Mouse (Mus musculus) liver, embryonic 13.5 days (tissue): ENCODE measurements at regions not wholly inside any gene's neighbourhood (a gene's known extent, or its start where the extent isn't known, plus 50 kb on each side); places are given as distances from the start of the nearest gene placed in this dataset.

Experiments
- ATAC-seq: fragments of 200-750 bp; cut with Nextera tagmentation; 2 replicates; pipeline ENCODE4 v1.8.0; 2017; ENCODE audit warnings: low read depth, mild to moderate bottlenecking, moderate number of reproducible peaks, moderate library complexity
- DNase-seq: peaks from one replicate; pipeline ENCODE4 v3.0.0; 2022
- H3K27ac ChIP-seq: fragments of 300-500 bp; sonication (generic); 2 replicates; pipeline ENCODE4 v1.5.1; 2015; ENCODE audit warnings: moderate library complexity, mild to moderate bottlenecking, inconsistent platforms
- H3K27me3 ChIP-seq: fragments of 300-500 bp; sonication (generic); 2 replicates; pipeline ENCODE4 v1.6.1; 2015; ENCODE audit warnings: mild to moderate bottlenecking, inconsistent platforms
- H3K36me3 ChIP-seq: fragments of 300-500 bp; sonication (generic); 2 replicates; pipeline ENCODE4 v1.6.1; 2015; ENCODE audit warnings: mild to moderate bottlenecking, inconsistent platforms
- H3K4me1 ChIP-seq: fragments of 300-500 bp; sonication (generic); replicated peaks from 2 replicates; pipeline ENCODE4 v1.6.1; 2015; ENCODE audit warnings: inconsistent platforms
- H3K4me2 ChIP-seq: fragments of 300-500 bp; sonication (generic); 2 replicates; pipeline ENCODE4 v1.6.1; 2015; ENCODE audit warnings: inconsistent platforms, mild to moderate bottlenecking, moderate library complexity
- H3K4me3 ChIP-seq: fragments of 300-500 bp; sonication (generic); replicated peaks from 2 replicates; pipeline ENCODE4 v1.5.1; 2015; ENCODE audit warnings: mild to moderate bottlenecking, inconsistent platforms
- H3K9ac ChIP-seq: fragments of 300-500 bp; sonication (generic); 2 replicates; pipeline ENCODE4 v1.6.1; 2015; ENCODE audit warnings: mild to moderate bottlenecking, inconsistent platforms
- H3K9me3 ChIP-seq: fragments of 300-500 bp; sonication (generic); replicated peaks from 2 replicates; pipeline ENCODE4 v1.6.1; 2016; ENCODE audit warnings: inconsistent platforms
- WGBS: fragments of 180-500 bp; shearing (Covaris S2); methylation state at CpG from one replicate; pipeline ENCODE4 v1.1.7; 2015; ENCODE audit not compliant: insufficient replicate concordance; 5-methylcytosine and 5-hydroxymethylcytosine counted together

GRCm38 (mm10) chr8:8484546-8484945 is 176.5 kb downstream of the Efnb2 start:
- Histone ChIP-seq H3K9me3 (no peaks in the 10 kb centered on the region), H3K27ac (no peak overlapping the region), H3K36me3 (no peaks in the 10 kb centered on the region), H3K4me2 (no peak overlapping the region), H3K27me3 (no peaks in the 10 kb centered on the region), H3K4me1 (peaks cover 14% of the 10 kb centered on the region), H3K9ac (no peak overlapping the region), H3K4me3 (no peak overlapping the region)
- ATAC-seq (no peak), DNase-seq (no peak)
- 54% methylated on average over 8 of the region's 8 CpGs for WGBS

- DNase-seq (no peak), ATAC-seq (no peak)
- Histone ChIP-seq H3K4me3 (no peak overlapping the region), H3K9me3 (no peaks in the 10 kb centered on the region), H3K27me3 (no peaks in the 10 kb centered on the region), H3K9ac (no peak overlapping the region), H3K36me3 (no peaks in the 10 kb centered on the region), H3K4me2 (no peak overlapping the region), H3K4me1 (no peaks in the 10 kb centered on the region), H3K27ac (no peak overlapping the region)
- 60% methylated on average over 10 of the region's 10 CpGs for WGBS
These were observed 178.1 kb downstream of the Efnb2 start for GRCm38 (mm10) chr8:8482707-8483480.

GRCm38 (mm10) chr8:8477456-8477855 is 183.6 kb downstream of the Efnb2 start:
- DNase-seq (no peak), ATAC-seq (no peak)
- Histone ChIP-seq H3K36me3 (no peaks in the 10 kb centered on the region), H3K9ac (no peak overlapping the region), H3K4me1 (no peaks in the 10 kb centered on the region), H3K27me3 (no peaks in the 10 kb centered on the region), H3K27ac (no peak overlapping the region), H3K9me3 (no peaks in the 10 kb centered on the region), H3K4me2 (no peak overlapping the region), H3K4me3 (no peak overlapping the region)
- 68% methylated on average over 5 of the region's 5 CpGs for WGBS

- Histone ChIP-seq H3K4me2 (no peak overlapping the region), H3K27me3 (no peaks in the 10 kb centered on the region), H3K4me3 (no peak overlapping the region), H3K36me3 (no peaks in the 10 kb centered on the region), H3K9ac (no peak overlapping the region), H3K9me3 (no peaks in the 10 kb centered on the region), H3K4me1 (no peaks in the 10 kb centered on the region), H3K27ac (no peak overlapping the region)
- ATAC-seq (no peak), DNase-seq (no peak)
- WGBS, result 37% methylated on average over 3 of the region's 3 CpGs
These were observed 192.5 kb downstream of the Efnb2 start for GRCm38 (mm10) chr8:8468552-8468951.

GRCm38 (mm10) chr8:8466526-8467244 is 194.4 kb downstream of the Efnb2 start:
- no peak overlapping the region for H3K4me2 ChIP-seq
- H3K27ac ChIP-seq, result no peak overlapping the region
- DNase-seq (no peak), ATAC-seq (no peak)
- WGBS, result 31% methylated on average over 6 of the region's 6 CpGs
- no peak overlapping the region for H3K4me3 ChIP-seq
- H3K9ac ChIP-seq, result no peak overlapping the region
- H3K27me3 ChIP-seq, result no peaks in the 10 kb centered on the region
- H3K36me3 ChIP-seq, result no peaks in the 10 kb centered on the region
- H3K4me1 ChIP-seq, result no peaks in the 10 kb centered on the region
- no peaks in the 10 kb centered on the region for H3K9me3 ChIP-seq

GRCm38 (mm10) chr8:8462455-8462854 is 198.6 kb downstream of the Efnb2 start:
- Histone ChIP-seq H3K4me2 (no peak overlapping the region), H3K27me3 (no peaks in the 10 kb centered on the region), H3K36me3 (no peaks in the 10 kb centered on the region), H3K9ac (no peak overlapping the region), H3K4me3 (no peak overlapping the region), H3K27ac (no peak overlapping the region), H3K4me1 (no peaks in the 10 kb centered on the region), H3K9me3 (no peaks in the 10 kb centered on the region)
- DNase-seq, result no peak
- ATAC-seq, result no peak
- 27% methylated on average over 2 of the region's 2 CpGs for WGBS

- no peak overlapping the region for H3K4me2 ChIP-seq
- H3K4me3 ChIP-seq, result no peak overlapping the region
- H3K9me3 ChIP-seq, result no peaks in the 10 kb centered on the region
- H3K27me3 ChIP-seq, result no peaks in the 10 kb centered on the region
- DNase-seq, result no peak
- H3K36me3 ChIP-seq, result no peaks in the 10 kb centered on the region
- 64% methylated on average over 5 of the region's 5 CpGs for WGBS
- H3K27ac ChIP-seq, result no peak overlapping the region
- ATAC-seq, result no peak
- no peak overlapping the region for H3K9ac ChIP-seq
- no peaks in the 10 kb centered on the region for H3K4me1 ChIP-seq
These were observed 203.5 kb downstream of the Efnb2 start for GRCm38 (mm10) chr8:8457536-8457935.

- no peak overlapping the region for H3K4me2 ChIP-seq
- 66% methylated on average over 6 of the region's 6 CpGs for WGBS
- no peak overlapping the region for H3K4me3 ChIP-seq
- no peaks in the 10 kb centered on the region for H3K36me3 ChIP-seq
- ATAC-seq (no peak), DNase-seq (no peak)
- no peaks in the 10 kb centered on the region for H3K9me3 ChIP-seq
- H3K27me3 ChIP-seq, result no peaks in the 10 kb centered on the region
- H3K4me1 ChIP-seq, result no peaks in the 10 kb centered on the region
- no peak overlapping the region for H3K9ac ChIP-seq
- no peak overlapping the region for H3K27ac ChIP-seq
These were observed 207.1 kb downstream of the Efnb2 start for GRCm38 (mm10) chr8:8453944-8454343.

- 43% methylated on average over 9 of the region's 9 CpGs for WGBS
- Histone ChIP-seq H3K27ac (no peak overlapping the region), H3K36me3 (no peaks in the 10 kb centered on the region), H3K9me3 (no peaks in the 10 kb centered on the region), H3K4me1 (no peaks in the 10 kb centered on the region), H3K4me2 (no peak overlapping the region), H3K9ac (no peak overlapping the region), H3K4me3 (no peak overlapping the region), H3K27me3 (no peaks in the 10 kb centered on the region)
- DNase-seq (no peak), ATAC-seq (0 out of 2 replicates have a peak, but pooled peaks have one; percentile 31)
These were observed 208.8 kb downstream of the Efnb2 start for GRCm38 (mm10) chr8:8452226-8452625.

GRCm38 (mm10) chr8:8448911-8449310 is 212.1 kb downstream of the Efnb2 start:
- no peak overlapping the region for H3K9ac ChIP-seq
- H3K4me3 ChIP-seq, result no peak overlapping the region
- 72% methylated on average over 4 of the region's 4 CpGs for WGBS
- H3K36me3 ChIP-seq, result no peaks in the 10 kb centered on the region
- no peaks in the 10 kb centered on the region for H3K4me1 ChIP-seq
- no peak overlapping the region for H3K4me2 ChIP-seq
- no peaks in the 10 kb centered on the region for H3K9me3 ChIP-seq
- H3K27me3 ChIP-seq, result no peaks in the 10 kb centered on the region
- DNase-seq (no peak), ATAC-seq (no peak)
- H3K27ac ChIP-seq, result no peak overlapping the region

- Histone ChIP-seq H3K9ac (no peak overlapping the region), H3K4me3 (no peak overlapping the region), H3K9me3 (no peaks in the 10 kb centered on the region), H3K27ac (no peak overlapping the region), H3K36me3 (no peaks in the 10 kb centered on the region), H3K4me1 (no peaks in the 10 kb centered on the region), H3K4me2 (no peak overlapping the region), H3K27me3 (no peaks in the 10 kb centered on the region)
- 62% methylated on average over 6 of the region's 6 CpGs for WGBS
- ATAC-seq, result no peak
- no peak for DNase-seq
These were observed 219.5 kb downstream of the Efnb2 start for GRCm38 (mm10) chr8:8441568-8441967.

- no peaks in the 10 kb centered on the region for H3K9me3 ChIP-seq
- H3K9ac ChIP-seq, result no peak overlapping the region
- no peaks in the 10 kb centered on the region for H3K36me3 ChIP-seq
- 27% methylated on average over 8 of the region's 8 CpGs for WGBS
- ATAC-seq (no peak), DNase-seq (no peak)
- no peaks in the 10 kb centered on the region for H3K4me1 ChIP-seq
- H3K27me3 ChIP-seq, result no peaks in the 10 kb centered on the region
- H3K4me2 ChIP-seq, result 0 out of 2 replicates have a peak overlapping the region, but pooled peaks have one; percentile 8
- H3K4me3 ChIP-seq, result no peak overlapping the region
- H3K27ac ChIP-seq, result no peak overlapping the region
These were observed 220.1 kb downstream of the Efnb2 start for GRCm38 (mm10) chr8:8440903-8441302.
